8 mouse cellular contexts compared by ENCODE assay signal in the genomic region with DNA sequence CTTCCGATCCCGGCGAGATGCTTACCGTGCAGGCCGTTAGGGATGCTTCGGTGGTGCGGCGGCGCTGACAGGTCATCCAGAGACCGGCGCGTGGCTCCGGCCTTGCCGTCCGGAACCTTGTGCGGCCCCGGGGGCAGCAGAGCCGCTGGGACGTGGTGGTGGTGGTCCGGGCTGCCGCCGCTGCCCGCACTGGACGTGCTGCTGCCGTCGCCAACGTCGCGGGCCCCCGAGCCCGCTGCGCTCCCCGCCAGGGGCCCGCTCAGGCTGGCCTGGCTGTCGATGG. TPM values are rescaled to one million over a fixed set of nuclear protein-coding genes. Genes with fewer than 3 reads are reported as not detected.
DNase-seq lines count a peak whose midpoint lies in the region; ATAC-seq lines count a peak whose summit lies in the region.

No protein-coding gene starts in this region.

- H3K9me3 ChIP-seq in kidney, embryonic 16.5 days (ENCODE audit: low read length): no peaks in the 10 kb centered on the region
- no peaks in the 10 kb centered on the region for H3K9me3 ChIP-seq in embryonic facial prominence, embryonic 11.5 days (replicated peaks; ENCODE audit: control insufficient read depth, low read length)
- H3K9me3 ChIP-seq in hindbrain, embryonic 13.5 days: no peaks in the 10 kb centered on the region
- H3K9me3 ChIP-seq in midbrain, embryonic 15.5 days: no peaks in the 10 kb centered on the region

- peak overlapping the region; percentile 99 for H3K4me2 ChIP-seq in kidney, embryonic 16.5 days (replicated peaks; ENCODE audit: low read depth, low read length)
- H3K4me2 ChIP-seq in embryonic facial prominence, embryonic 11.5 days (ENCODE audit: low read depth, low read length): peak overlapping the region; percentile 100
- peak overlapping the region; percentile 81 for H3K4me2 ChIP-seq in hindbrain, embryonic 13.5 days
- H3K4me2 ChIP-seq in midbrain, embryonic 15.5 days: peak overlapping the region; percentile 71

- WGBS in kidney, embryonic 16.5 days: under 1% methylated on average over 28 of the region's 35 CpGs
- 0% methylated on average over 33 of the region's 35 CpGs for WGBS in embryonic facial prominence, embryonic 11.5 days
- WGBS in hindbrain, embryonic 13.5 days: under 1% methylated on average over 33 of the region's 35 CpGs
- under 1% methylated on average over 20 of the region's 35 CpGs for WGBS in midbrain, embryonic 15.5 days

- no peak overlapping the region for H3K27ac ChIP-seq in kidney, embryonic 16.5 days (ENCODE audit: low read length)
- no peak overlapping the region for H3K27ac ChIP-seq in embryonic facial prominence, embryonic 11.5 days (replicated peaks; ENCODE audit: low read depth, low read length)
- peak overlapping the region; percentile 94 for H3K27ac ChIP-seq in hindbrain, embryonic 13.5 days
- H3K27ac ChIP-seq in midbrain, embryonic 15.5 days: peak overlapping the region; percentile 95

- peak overlapping the region; percentile 78 for H3K4me3 ChIP-seq in kidney, embryonic 16.5 days (ENCODE audit: low read length)
- H3K4me3 ChIP-seq in embryonic facial prominence, embryonic 11.5 days (ENCODE audit: low read depth, low read length): peak overlapping the region; percentile 79
- peak overlapping the region; percentile 88 for H3K4me3 ChIP-seq in hindbrain, embryonic 13.5 days
- peak overlapping the region; percentile 90 for H3K4me3 ChIP-seq in midbrain, embryonic 15.5 days

- peaks cover 74% of the 10 kb centered on the region for H3K4me1 ChIP-seq in kidney, embryonic 16.5 days (ENCODE audit: insufficient read depth, low read length)
- peaks cover 17% of the 10 kb centered on the region for H3K4me1 ChIP-seq in embryonic facial prominence, embryonic 11.5 days (ENCODE audit: control insufficient read depth, insufficient read depth, low read length)
- peaks cover 85% of the 10 kb centered on the region for H3K4me1 ChIP-seq in hindbrain, embryonic 13.5 days (replicated peaks)
- peaks cover 75% of the 10 kb centered on the region for H3K4me1 ChIP-seq in midbrain, embryonic 15.5 days

- H3K36me3 ChIP-seq in kidney, embryonic 16.5 days (ENCODE audit: insufficient read depth, low read length): no peaks in the 10 kb centered on the region
- no peaks in the 10 kb centered on the region for H3K36me3 ChIP-seq in embryonic facial prominence, embryonic 11.5 days (replicated peaks; ENCODE audit: control insufficient read depth, insufficient read depth, low read depth, low read length)
- H3K36me3 ChIP-seq in hindbrain, embryonic 13.5 days: no peaks in the 10 kb centered on the region
- H3K36me3 ChIP-seq in midbrain, embryonic 15.5 days (replicated peaks): no peaks in the 10 kb centered on the region

- peak overlapping the region; percentile 84 for H3K9ac ChIP-seq in kidney, embryonic 16.5 days (replicated peaks; ENCODE audit: low read length)
- peak overlapping the region; percentile 84 for H3K9ac ChIP-seq in embryonic facial prominence, embryonic 11.5 days (replicated peaks; ENCODE audit: low read length)
- peak overlapping the region; percentile 94 for H3K9ac ChIP-seq in hindbrain, embryonic 13.5 days
- peak overlapping the region; percentile 85 for H3K9ac ChIP-seq in midbrain, embryonic 15.5 days

- DNase-seq in kidney, postnatal 14 days: no peak
- DNase-seq in embryonic facial prominence, embryonic 11.5 days (ENCODE audit: low spot score): no peak
- no peak for DNase-seq in retina, postnatal 1 day
- no peak for DNase-seq in adipocyte (ENCODE audit: low spot score)
- DNase-seq in frontal cortex, postnatal 25 days (ENCODE audit: low spot score in 2 of 2): no peak

- no peak for ATAC-seq in kidney, embryonic 16.5 days (ENCODE audit: low FRiP score, low TSS enrichment)
- ATAC-seq in embryonic facial prominence, embryonic 11.5 days (replicated peaks; ENCODE audit: insufficient number of reproducible peaks, low FRiP score, low TSS enrichment, low read depth): no peak
- no peak for ATAC-seq in hindbrain, embryonic 13.5 days (ENCODE audit: low FRiP score)
- no peak for ATAC-seq in midbrain, embryonic 15.5 days (replicated peaks)

- no peaks in the 10 kb centered on the region for H3K27me3 ChIP-seq in kidney, embryonic 16.5 days (ENCODE audit: insufficient read depth, low read length)
- H3K27me3 ChIP-seq in embryonic facial prominence, embryonic 11.5 days (ENCODE audit: control insufficient read depth, insufficient read depth, low read length): no peaks in the 10 kb centered on the region
- no peaks in the 10 kb centered on the region for H3K27me3 ChIP-seq in hindbrain, embryonic 13.5 days
- no peaks in the 10 kb centered on the region for H3K27me3 ChIP-seq in midbrain, embryonic 15.5 days (replicated peaks)

RNA-seq across cellular contexts. Expression of a gene that starts 1.0 kb away (rescaled TPM):
- polyA plus RNA-seq in kidney, embryonic 16.5 days (2015; fragmentation: Nextera tagmentation; extraction: Ambion mirVana): 5.3 and 6.8 TPM in 2 replicates
- 8.4 and 9.8 TPM in 2 replicates for polyA plus RNA-seq in embryonic facial prominence, embryonic 11.5 days (2014; fragmentation: Nextera tagmentation; extraction: Ambion mirVana)
- 17.3 and 17.7 TPM in 2 replicates for polyA plus RNA-seq in hindbrain, embryonic 13.5 days (2015; fragmentation: Nextera tagmentation; extraction: Ambion mirVana)
- polyA plus RNA-seq in midbrain, embryonic 15.5 days (2015; fragmentation: Nextera tagmentation; extraction: Ambion mirVana): 15.3 and 15.8 TPM in 2 replicates

RNA-seq across cellular contexts. Expression of a gene that starts 31.8 kb away (rescaled TPM):
- polyA plus RNA-seq in kidney, embryonic 16.5 days (2015; fragmentation: Nextera tagmentation; extraction: Ambion mirVana): 0.80 and 0.81 TPM in 2 replicates
- 0.43 and 0.59 TPM in 2 replicates for polyA plus RNA-seq in embryonic facial prominence, embryonic 11.5 days (2014; fragmentation: Nextera tagmentation; extraction: Ambion mirVana)
- 1.5 and 1.6 TPM in 2 replicates for polyA plus RNA-seq in hindbrain, embryonic 13.5 days (2015; fragmentation: Nextera tagmentation; extraction: Ambion mirVana)
- 2.7 and 2.8 TPM in 2 replicates for polyA plus RNA-seq in midbrain, embryonic 15.5 days (2015; fragmentation: Nextera tagmentation; extraction: Ambion mirVana)

RNA-seq across cellular contexts. Expression of a gene that starts 59.9 kb away (rescaled TPM):
- polyA plus RNA-seq in kidney, embryonic 16.5 days (2015; fragmentation: Nextera tagmentation; extraction: Ambion mirVana): 11.8 and 12.2 TPM in 2 replicates
- polyA plus RNA-seq in embryonic facial prominence, embryonic 11.5 days (2014; fragmentation: Nextera tagmentation; extraction: Ambion mirVana): 2.9 and 3.1 TPM in 2 replicates
- 15.4 and 17.5 TPM in 2 replicates for polyA plus RNA-seq in hindbrain, embryonic 13.5 days (2015; fragmentation: Nextera tagmentation; extraction: Ambion mirVana)
- 23.6 and 24.9 TPM in 2 replicates for polyA plus RNA-seq in midbrain, embryonic 15.5 days (2015; fragmentation: Nextera tagmentation; extraction: Ambion mirVana)

Comparison
In these comparisons a context has a peak if more than half of its experiments do, and no peak if none do; other contexts are left out.
1. H3K27ac ChIP-seq: peak in hindbrain, embryonic 13.5 days (single experiment) and midbrain, embryonic 15.5 days (single experiment); none in kidney, embryonic 16.5 days (single experiment) and embryonic facial prominence, embryonic 11.5 days (single experiment).
2. Peak in every context shown above with its lines, with median percentiles within 50 percentile points of each other: H3K4me2 ChIP-seq, H3K4me3 ChIP-seq and H3K9ac ChIP-seq.